Mouse (Mus musculus) thymus, adult 2 months (tissue): ENCODE measurements around the gene Pinlyp. TPM values are rescaled to one million over a fixed set of nuclear protein-coding genes. Genes with fewer than 3 reads are reported as not detected.

Source experiments
- DNase-seq: peaks from one replicate; pipeline ENCODE4 v3.0.0; 2021
- H3K27ac ChIP-seq: fragments of 200-500 bp; 2 replicates; pipeline ENCODE4 v1.5.1; 2012; ENCODE audit warnings: low read length, control low read depth; ENCODE audit not compliant: control insufficient read depth, insufficient read depth
- H3K27me3 ChIP-seq: fragments of 200-500 bp; 2 replicates; pipeline ENCODE4 v1.6.1; 2012; ENCODE audit warnings: mild to moderate bottlenecking, low read length, moderate library complexity, mixed read lengths; ENCODE audit not compliant: control insufficient read depth, insufficient read depth
- H3K36me3 ChIP-seq: fragments of 200-500 bp; 2 replicates; pipeline ENCODE4 v1.6.1; 2012; ENCODE audit warnings: mild to moderate bottlenecking, low read length, moderate library complexity; ENCODE audit not compliant: control insufficient read depth, insufficient read depth
- H3K4me1 ChIP-seq: fragments of 200-500 bp; replicated peaks from 2 replicates; pipeline ENCODE4 v1.6.1; 2012; ENCODE audit warnings: low read length; ENCODE audit not compliant: control insufficient read depth, insufficient read depth
- H3K4me3 ChIP-seq: fragments of 200-500 bp; 2 replicates; pipeline ENCODE4 v1.5.1; 2012; ENCODE audit warnings: mild to moderate bottlenecking, low read length, control low read depth, moderate library complexity; ENCODE audit not compliant: control insufficient read depth, insufficient read depth
- CTCF ChIP-seq: fragments of 200-500 bp; IDR thresholded peaks from 2 replicates; pipeline ENCODE4 v1.5.1; 2012; ENCODE audit warnings: mild to moderate bottlenecking, control low read depth, low read length, moderate library complexity, borderline replicate concordance; ENCODE audit not compliant: control insufficient read depth, poor library complexity, insufficient read depth; ENCODE audit errors: extremely low read depth
- POLR2A ChIP-seq: fragments of 200-500 bp; IDR thresholded peaks from 2 replicates; pipeline ENCODE4 v1.6.1; 2012; ENCODE audit warnings: mild to moderate bottlenecking, low read length, control low read depth, moderate library complexity; ENCODE audit not compliant: control insufficient read depth, poor library complexity, insufficient read depth; ENCODE audit errors: extremely low read depth
- WGBS: fragments of 180-500 bp; shearing (Covaris S2); methylation state at CpG from one replicate; pipeline ENCODE4 v1.1.7; 2018; 5-methylcytosine and 5-hydroxymethylcytosine counted together
- polyA plus RNA-seq: library from polyadenylated mRNA; depleted of rRNA; stranded (reverse); fragments of >200 nt; gene quantifications from 2 replicates; pipeline ENCODE4 v1.2.3, GENCODE M21; 2012

Gene Pinlyp
- polyA plus RNA-seq, 1 experiment = 5.4 TPM

GRCm38 (mm10) chr7:24574224-24574796 lies 28.4 kb upstream of the Pinlyp start:
- TF ChIP-seq CTCF (no peak), POLR2A (no peak)
- 87% methylated on average over 12 of the region's 12 CpGs for WGBS
- H3K27ac ChIP-seq = no peak overlapping the region

GRCm38 (mm10) chr7:24572455-24572854 lies 26.5 kb upstream of the Pinlyp start:
- H3K4me3 ChIP-seq = no peak overlapping the region
- H3K27ac ChIP-seq = no peak overlapping the region
- H3K27me3 ChIP-seq = no peaks in the 10 kb centered on the region
- no peaks in the 10 kb centered on the region for H3K4me1 ChIP-seq
- DNase-seq = no peak
- 0 out of 2 replicates have a peak, but pooled peaks cover 7% of the 10 kb centered on the region for H3K36me3 ChIP-seq
- WGBS = 78% methylated on average over 5 of the region's 5 CpGs
- TF ChIP-seq CTCF (no peak), POLR2A (no peak)

More at GRCm38 (mm10) chr7:24574224-24574796, 28.4 kb upstream of the Pinlyp start:
- H3K36me3 ChIP-seq = no peaks in the 10 kb centered on the region
- H3K4me3 ChIP-seq = no peak overlapping the region
- DNase-seq = no peak
- no peaks in the 10 kb centered on the region for H3K4me1 ChIP-seq
- no peaks in the 10 kb centered on the region for H3K27me3 ChIP-seq

GRCm38 (mm10) chr7:24571071-24571470 lies 25.2 kb upstream of the Pinlyp start:
- no peak overlapping the region for H3K27ac ChIP-seq
- H3K27me3 ChIP-seq = no peaks in the 10 kb centered on the region
- H3K4me1 ChIP-seq = no peaks in the 10 kb centered on the region
- H3K36me3 ChIP-seq = 0 out of 2 replicates have a peak, but pooled peaks cover 12% of the 10 kb centered on the region
- WGBS = 93% methylated on average over 4 of the region's 4 CpGs
- H3K4me3 ChIP-seq = no peak overlapping the region
- DNase-seq = no peak
- TF ChIP-seq POLR2A (no peak), CTCF (no peak)

GRCm38 (mm10) chr7:24568512-24568911 lies 22.6 kb upstream of the Pinlyp start:
- H3K4me3 ChIP-seq = no peak overlapping the region
- no peak overlapping the region for H3K27ac ChIP-seq
- H3K36me3 ChIP-seq = 0 out of 2 replicates have a peak, but pooled peaks cover 12% of the 10 kb centered on the region
- no peaks in the 10 kb centered on the region for H3K4me1 ChIP-seq
- no peak for DNase-seq
- TF ChIP-seq POLR2A (no peak), CTCF (no peak)
- 95% methylated on average over 4 of the region's 4 CpGs for whole genome bisulfite sequencing
- no peaks in the 10 kb centered on the region for H3K27me3 ChIP-seq

- 0 out of 2 replicates have a peak, but pooled peaks cover 12% of the 10 kb centered on the region for H3K36me3 ChIP-seq
- TF ChIP-seq CTCF = no peak
- no peak for TF ChIP-seq POLR2A
- WGBS = 96% methylated on average over 9 of the region's 9 CpGs
- H3K4me3 ChIP-seq = no peak overlapping the region
- no peaks in the 10 kb centered on the region for H3K27me3 ChIP-seq
- no peaks in the 10 kb centered on the region for H3K4me1 ChIP-seq
- no peak overlapping the region for H3K27ac ChIP-seq
- DNase-seq = no peak
Measured at GRCm38 (mm10) chr7:24566206-24566605, 20.3 kb upstream of the Pinlyp start.

GRCm38 (mm10) chr7:24565627-24566026 lies 19.7 kb upstream of the Pinlyp start:
- Histone ChIP-seq H3K36me3 (0 out of 2 replicates have a peak, but pooled peaks cover 12% of the 10 kb centered on the region), H3K4me1 (no peaks in the 10 kb centered on the region), H3K27me3 (no peaks in the 10 kb centered on the region), H3K27ac (no peak overlapping the region), H3K4me3 (no peak overlapping the region)
- no peak for TF ChIP-seq CTCF
- 94% methylated on average over 11 of the region's 11 CpGs for WGBS
- DNase-seq = no peak
